Mouse (Mus musculus) spleen, adult 2 months (tissue): ENCODE measurements around the gene Gapdhs. TPM values are rescaled to one million over a fixed set of nuclear protein-coding genes. Genes with fewer than 3 reads are reported as not detected.
A peak's percentile ranks its signal among the peaks of the same experiment; 100 is the strongest.

Source experiments
- DNase-seq, 2 experiments: peaks; one replicate each; pipeline versions ENCODE4 v3.0.0 to v3.0.0-alpha.2; 2012 to 2021; ENCODE audit warnings: low spot score in 2 of 2, low read depth in 1 of 2
- H3K27ac ChIP-seq: fragments of 200-500 bp; 2 replicates; pipeline ENCODE4 v1.5.1; 2012; ENCODE audit warnings: low read length, inconsistent platforms; ENCODE audit not compliant: insufficient read depth
- H3K27me3 ChIP-seq: fragments of 200-500 bp; 2 replicates; pipeline ENCODE4 v1.6.1; 2012; ENCODE audit warnings: mild to moderate bottlenecking, moderate library complexity, low read length, inconsistent platforms; ENCODE audit not compliant: control insufficient read depth, insufficient read depth
- H3K36me3 ChIP-seq: fragments of 200-500 bp; 2 replicates; pipeline ENCODE4 v1.6.1; 2012; ENCODE audit warnings: mild to moderate bottlenecking, low read length, inconsistent platforms; ENCODE audit not compliant: control insufficient read depth, insufficient read depth
- H3K4me1 ChIP-seq: fragments of 200-500 bp; 2 replicates; pipeline ENCODE4 v1.6.1; 2011; ENCODE audit warnings: inconsistent platforms; ENCODE audit not compliant: control insufficient read depth, insufficient read depth, insufficient read length
- H3K4me3 ChIP-seq: fragments of 200-500 bp; 2 replicates; pipeline ENCODE4 v1.5.1; 2011; ENCODE audit warnings: mild to moderate bottlenecking, inconsistent platforms; ENCODE audit not compliant: insufficient read depth, insufficient read length; ENCODE audit errors: extremely low read depth
- CTCF ChIP-seq: fragments of 200-500 bp; IDR thresholded peaks from 2 replicates; pipeline ENCODE4 v1.5.1; 2011; ENCODE audit warnings: mild to moderate bottlenecking, inconsistent platforms; ENCODE audit not compliant: insufficient read depth, insufficient read length, insufficient replicate concordance; ENCODE audit errors: extremely low read depth
- POLR2A ChIP-seq: fragments of 200-500 bp; IDR thresholded peaks from 2 replicates; pipeline ENCODE4 v1.6.1; 2011; ENCODE audit warnings: low read depth, low read length, inconsistent platforms
- WGBS: fragments of 180-500 bp; shearing (Covaris S2); methylation state at CpG from one replicate; pipeline ENCODE4 v1.1.7; 2018; 5-methylcytosine and 5-hydroxymethylcytosine counted together
- polyA plus RNA-seq: library from polyadenylated mRNA; depleted of rRNA; stranded (reverse); fragments of >200 nt; gene quantifications from 2 replicates; pipeline ENCODE4 v1.2.3, GENCODE M21; 2012; rRNA removed

The Gapdhs gene
- polyA plus RNA-seq, 1 experiment, result not detected

DNA sequence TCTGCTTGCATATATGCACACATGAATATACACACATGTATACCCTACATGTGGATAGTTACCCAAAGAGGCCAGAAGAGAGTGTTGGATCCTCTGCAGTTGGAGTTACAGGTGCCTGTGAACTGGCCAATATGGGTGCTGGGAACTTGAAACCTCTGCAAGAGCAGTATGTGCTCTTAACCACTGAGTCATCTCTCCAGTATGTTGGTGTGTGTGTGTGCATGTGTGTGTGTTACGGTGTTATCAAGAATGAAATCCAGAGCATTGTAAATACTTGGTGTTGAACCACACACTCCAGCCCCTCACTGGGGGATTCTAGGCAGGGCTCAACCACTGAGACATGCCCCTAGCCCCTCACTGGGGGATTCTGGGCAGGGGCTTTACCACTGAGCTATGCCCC lies 36.0 kb downstream of the Gapdhs start:
- TF ChIP-seq POLR2A (no peak), CTCF (no peak)

DNA sequence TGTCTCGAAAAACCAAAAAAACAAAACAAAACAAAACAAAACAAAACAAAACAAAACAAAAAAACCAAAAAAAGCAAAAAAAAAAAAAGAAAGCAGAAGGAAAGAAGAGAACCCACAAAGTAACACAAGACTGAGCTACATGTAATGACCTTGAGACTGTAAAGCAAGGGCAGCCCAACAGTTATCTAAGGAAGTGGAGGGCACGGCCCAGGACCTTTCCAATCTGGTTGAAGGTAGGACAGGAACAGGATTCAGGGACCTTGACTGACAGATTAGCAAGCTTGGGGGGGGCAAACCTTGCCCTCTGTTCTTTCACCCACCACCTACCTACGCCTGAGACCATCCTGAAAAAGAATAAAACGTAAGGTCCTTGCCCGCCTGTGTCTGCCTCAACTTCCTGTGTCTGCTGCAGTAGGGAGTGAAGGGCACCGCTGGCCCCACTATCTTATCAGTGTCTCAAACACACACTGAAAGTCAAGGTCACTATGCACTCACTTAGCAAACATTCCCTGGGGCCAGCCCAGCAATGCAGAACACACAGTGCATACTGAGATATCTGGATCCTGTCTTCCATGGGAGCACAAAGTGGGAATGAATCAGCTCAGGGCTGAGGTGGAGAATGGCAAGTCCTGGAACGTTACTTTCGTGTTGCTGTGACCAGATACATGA lies 37.1 kb downstream of the Gapdhs start:
- Histone ChIP-seq H3K27ac (no peak overlapping the region), H3K4me3 (no peak overlapping the region), H3K4me1 (no peaks in the 10 kb centered on the region), H3K27me3 (no peaks in the 10 kb centered on the region), H3K36me3 (no peaks in the 10 kb centered on the region)
- WGBS, result 70% methylated on average over 8 of the region's 8 CpGs
- DNase-seq, result no peak
- TF ChIP-seq CTCF (no peak), POLR2A (no peak)

More for the DNA sequence above, 36.0 kb downstream of the Gapdhs start:
- no peaks in the 10 kb centered on the region for H3K36me3 ChIP-seq
- H3K27ac ChIP-seq, result no peak overlapping the region
- H3K27me3 ChIP-seq, result no peaks in the 10 kb centered on the region
- no peak overlapping the region for H3K4me3 ChIP-seq
- 90% methylated on average over 1 of the region's 1 CpGs for WGBS
- H3K4me1 ChIP-seq, result no peaks in the 10 kb centered on the region
- DNase-seq, result no peak

DNA sequence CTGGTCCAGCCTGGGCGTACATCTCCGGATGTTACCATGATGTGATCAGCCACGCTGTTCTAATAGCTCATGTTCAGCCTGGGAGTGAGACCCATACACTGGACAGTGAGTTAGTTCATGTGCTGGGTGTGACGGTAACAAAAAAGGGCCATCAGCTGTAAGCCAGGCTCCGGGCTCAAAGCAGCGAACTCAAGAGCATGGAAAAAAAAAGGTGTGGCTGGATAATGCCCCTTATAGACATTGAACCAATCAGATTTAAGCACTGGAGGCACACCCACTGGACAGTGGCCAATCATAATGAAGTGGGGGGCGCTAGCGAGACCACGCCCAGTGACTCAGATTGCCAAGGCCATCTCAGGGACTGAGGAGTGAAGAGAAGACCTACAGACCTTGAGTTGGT lies 44.9 kb downstream of the Gapdhs start, which contains the start of gene 2200002J24Rik:
2200002J24Rik (plus strand) TSS at position 338 of the 400 bp plus-strand sequence.
- H3K4me1 ChIP-seq, result peaks cover 6% of the 10 kb centered on the region; the same call in 1 of the 2 replicates
- H3K27ac ChIP-seq, result peak within 1 kb of the TSS; percentile 68
- no peak within 1 kb of the TSS for H3K4me3 ChIP-seq
- 67% methylated on average over 9 of the region's 9 CpGs for WGBS
- H3K27me3 ChIP-seq, result no peaks in the 10 kb centered on the region
- no peak for TF ChIP-seq CTCF
- no peak for TF ChIP-seq POLR2A
- no peak for DNase-seq
- H3K36me3 ChIP-seq, result no peaks in the 10 kb centered on the region

GRCm38 (mm10) chr7:30698101-30698500 lies 45.4 kb downstream of the Gapdhs start:
- 5% methylated on average over 5 of the region's 5 CpGs for WGBS
- peak overlapping the region; percentile 68 for H3K27ac ChIP-seq

GRCm38 (mm10) chr7:30688325-30688724 lies 55.2 kb downstream of the Gapdhs start:
- H3K4me3 ChIP-seq, result no peak overlapping the region
- no peaks in the 10 kb centered on the region for H3K36me3 ChIP-seq
- H3K27me3 ChIP-seq, result no peaks in the 10 kb centered on the region
- 87% methylated on average over 6 of the region's 6 CpGs for WGBS
- DNase-seq, result no peak
- H3K27ac ChIP-seq, result no peak overlapping the region
- peaks cover 2% of the 10 kb centered on the region; the same call in 1 of the 2 replicates for H3K4me1 ChIP-seq
- TF ChIP-seq POLR2A (no peak), CTCF (no peak)

More at GRCm38 (mm10) chr7:30698101-30698500, 45.4 kb downstream of the Gapdhs start:
- TF ChIP-seq CTCF, result no peak
- TF ChIP-seq POLR2A, result no peak
- H3K4me3 ChIP-seq, result no peak overlapping the region
- peak; percentile 15 to 28 for DNase-seq
- no peaks in the 10 kb centered on the region for H3K27me3 ChIP-seq
- no peaks in the 10 kb centered on the region for H3K36me3 ChIP-seq
- H3K4me1 ChIP-seq, result peaks cover 6% of the 10 kb centered on the region; the same call in 1 of the 2 replicates

DNA sequence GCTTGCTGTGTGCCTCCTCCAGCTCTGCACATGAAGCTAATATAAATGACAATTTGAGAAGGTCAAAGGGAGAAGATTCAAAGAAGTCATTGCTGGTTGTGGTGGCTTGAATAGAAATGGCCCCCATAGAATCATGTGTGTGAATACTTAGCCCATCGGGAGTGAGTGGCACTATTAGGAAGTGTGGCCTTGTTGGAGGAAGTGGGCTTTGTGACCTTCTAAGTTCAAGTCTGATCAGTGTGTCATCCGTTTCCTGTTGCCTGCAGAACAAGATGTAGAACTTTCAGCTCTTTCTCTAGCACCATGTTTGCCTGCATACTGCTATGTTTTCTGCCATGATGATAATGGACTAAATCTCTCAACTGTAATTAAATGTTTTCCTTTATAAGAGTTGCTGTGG lies 60.1 kb downstream of the Gapdhs start:
- no peak overlapping the region for H3K27ac ChIP-seq

DNA sequence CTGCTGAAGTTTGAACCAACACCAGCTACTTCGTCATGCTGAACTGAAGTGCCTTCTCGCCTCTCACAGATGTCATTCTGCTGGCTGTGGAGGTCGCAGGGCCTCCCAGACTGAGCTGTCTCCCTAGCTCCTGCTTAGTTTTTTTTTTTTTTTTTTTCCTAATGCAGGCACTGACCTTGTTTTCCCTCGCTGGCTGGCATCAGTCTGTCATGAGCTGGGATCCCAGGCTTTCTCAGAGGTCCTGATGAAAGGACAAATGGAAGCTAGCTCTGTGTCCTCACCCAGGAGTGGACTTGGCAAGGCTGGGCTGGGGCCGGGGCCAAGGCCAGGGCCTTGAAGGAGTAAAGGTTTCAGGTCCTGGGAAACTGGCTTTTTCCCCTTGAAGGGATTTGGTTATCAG lies 61.6 kb downstream of the Gapdhs start:
- Histone ChIP-seq H3K36me3 (no peaks in the 10 kb centered on the region), H3K4me1 (peaks cover 2% of the 10 kb centered on the region; the same call in 1 of the 2 replicates), H3K4me3 (no peak overlapping the region), H3K27me3 (no peaks in the 10 kb centered on the region), H3K27ac (no peak overlapping the region)
- DNase-seq, result no peak
- WGBS, result 90% methylated on average over 5 of the region's 5 CpGs
- TF ChIP-seq POLR2A (no peak), CTCF (no peak)

More for the DNA sequence above, 60.1 kb downstream of the Gapdhs start:
- Histone ChIP-seq H3K4me1 (peaks cover 2% of the 10 kb centered on the region; the same call in 1 of the 2 replicates), H3K4me3 (no peak overlapping the region), H3K27me3 (no peaks in the 10 kb centered on the region), H3K36me3 (no peaks in the 10 kb centered on the region)
- 32% methylated on average over 2 of the region's 2 CpGs for WGBS
- TF ChIP-seq POLR2A (no peak), CTCF (no peak)
- no peak for DNase-seq

Other genes with a start within 250 kb of the Gapdhs start
- 18.4 and 26.5 TPM in 2 replicates for gene Arhgap33, start 208.6 kb downstream of the Gapdhs start, polyA plus RNA-seq
- gene Hspb6, start 191.5 kb downstream of the Gapdhs start, polyA plus RNA-seq, result 10.7 and 12.1 TPM in 2 replicates
- gene Proser3, start 191.4 kb downstream of the Gapdhs start, polyA plus RNA-seq, result 8.5 and 10.8 TPM in 2 replicates
- 34.9 and 36.4 TPM in 2 replicates for gene Lin37, start 183.8 kb downstream of the Gapdhs start, polyA plus RNA-seq
- 31.6 and 36.5 TPM in 2 replicates for gene U2af1l4, start 180.4 kb downstream of the Gapdhs start, polyA plus RNA-seq
- gene Gm49396, start 180.3 kb downstream of the Gapdhs start, polyA plus RNA-seq, result 3.1 and 4.4 TPM in 2 replicates
- gene Psenen, start 180.1 kb downstream of the Gapdhs start, polyA plus RNA-seq, result 85.2 and 86.9 TPM in 2 replicates
- gene Igflr1, start 178.3 kb downstream of the Gapdhs start, polyA plus RNA-seq, result 17.0 and 19.0 TPM in 2 replicates
- gene Kmt2b, start 155.0 kb downstream of the Gapdhs start, polyA plus RNA-seq, result 59.7 and 71.7 TPM in 2 replicates
- gene Zbtb32, start 144.8 kb downstream of the Gapdhs start, polyA plus RNA-seq, result 10.2 and 10.3 TPM in 2 replicates
- gene Upk1a, start 130.8 kb downstream of the Gapdhs start, polyA plus RNA-seq, result 0.88 and 1.2 TPM in 2 replicates
- gene Cox6b1, start 117.5 kb downstream of the Gapdhs start, polyA plus RNA-seq, result 116 and 120 TPM in 2 replicates
- not detected in 2 replicates for gene Etv2, start 107.8 kb downstream of the Gapdhs start, polyA plus RNA-seq
- gene Rbm42, start 93.4 kb downstream of the Gapdhs start, polyA plus RNA-seq, result 56.5 and 74.5 TPM in 2 replicates
- gene Haus5, start 78.7 kb downstream of the Gapdhs start, polyA plus RNA-seq, result 13.3 and 18.5 TPM in 2 replicates
- not detected in 2 replicates for gene Pmis2, start 72.1 kb downstream of the Gapdhs start, polyA plus RNA-seq
- gene 2200002J24Rik, start 44.8 kb downstream of the Gapdhs start, polyA plus RNA-seq, result 0.41 and 0.63 TPM in 2 replicates
- 0.90 and 1.0 TPM in 2 replicates for gene Atp4a, start 31.5 kb downstream of the Gapdhs start, polyA plus RNA-seq
- gene Tmem147, start 14.1 kb downstream of the Gapdhs start, polyA plus RNA-seq, result 103 and 107 TPM in 2 replicates
- 0.47 and 0.97 TPM in 2 replicates for gene Sbsn, start 7.8 kb upstream of the Gapdhs start, polyA plus RNA-seq
- 1.1 and 1.5 TPM in 2 replicates for gene Dmkn, start 20.1 kb upstream of the Gapdhs start, polyA plus RNA-seq
- not detected in 2 replicates for gene Krtdap, start 44.2 kb upstream of the Gapdhs start, polyA plus RNA-seq
- 19.2 and 38.6 TPM in 2 replicates for gene Ffar2, start 80.1 kb upstream of the Gapdhs start, polyA plus RNA-seq
- 0.59 and 0.84 TPM in 2 replicates for gene Ffar3, start 112.5 kb upstream of the Gapdhs start, polyA plus RNA-seq
- gene Ffar1, start 117.9 kb upstream of the Gapdhs start, polyA plus RNA-seq, result 17.0 and 20.1 TPM in 2 replicates
- gene Cd22, start 136.7 kb upstream of the Gapdhs start, polyA plus RNA-seq, result 269 and 316 TPM in 2 replicates
- gene Mag, start 171.2 kb upstream of the Gapdhs start, polyA plus RNA-seq, result 3.5 TPM in 2 replicates
- 15.6 and 18.2 TPM in 2 replicates for gene Hamp2, start 181.0 kb upstream of the Gapdhs start, polyA plus RNA-seq
- 0.82 TPM in 1 of 2 replicates, not detected in the other for gene Hamp, start 200.4 kb upstream of the Gapdhs start, polyA plus RNA-seq
- gene Usf2, start 213.1 kb upstream of the Gapdhs start, polyA plus RNA-seq, result 151 and 196 TPM in 2 replicates
- gene Lsr, start 229.8 kb upstream of the Gapdhs start, polyA plus RNA-seq, result 7.5 and 9.4 TPM in 2 replicates
- gene Fam187b, start 230.1 kb upstream of the Gapdhs start, polyA plus RNA-seq, result 0.35 and 0.63 TPM in 2 replicates